Mouse (Mus musculus) E14TG2a.4 (cell line): ENCODE results near the gene Pole2.

Source experiments
- CTCF ChIP-seq: conservative IDR thresholded peaks from 2 replicates; pipeline ENCODE4 v1.5.1; 2014; ENCODE audit warnings: low read length
- NANOG ChIP-seq: IDR thresholded peaks from 2 replicates; pipeline ENCODE4 v1.6.1; 2014; ENCODE audit warnings: borderline replicate concordance, low read length, mixed read lengths
- POU5F1 ChIP-seq: IDR thresholded peaks from 2 replicates; pipeline ENCODE4 v1.6.1; 2014; ENCODE audit warnings: low read length, borderline replicate concordance

DNA sequence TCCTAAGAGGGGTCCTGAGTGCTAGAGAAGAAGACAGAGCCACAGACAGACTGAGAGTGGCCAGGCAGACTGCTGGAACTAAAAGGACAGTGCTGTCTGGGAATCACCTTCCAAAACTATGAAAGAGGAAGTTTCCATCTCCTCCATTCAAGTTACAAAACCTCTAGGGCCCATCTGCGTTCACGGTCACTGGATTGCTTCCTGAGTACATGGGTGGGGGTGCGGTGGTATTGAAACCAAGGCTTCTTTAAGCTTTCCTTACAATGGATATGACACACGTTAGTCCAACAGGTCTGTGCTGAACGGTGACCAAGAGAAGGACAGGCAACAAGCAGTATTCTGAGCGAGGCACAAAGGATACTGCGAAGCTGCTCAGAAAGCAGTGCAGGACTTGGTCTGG is 13.6 kb downstream of the Pole2 start:
- TF ChIP-seq CTCF (no peak), POU5F1 (no peak), NANOG (no peak)
